Comparison of ENCODE assay signal across 15 mouse cellular contexts in the genomic region with DNA sequence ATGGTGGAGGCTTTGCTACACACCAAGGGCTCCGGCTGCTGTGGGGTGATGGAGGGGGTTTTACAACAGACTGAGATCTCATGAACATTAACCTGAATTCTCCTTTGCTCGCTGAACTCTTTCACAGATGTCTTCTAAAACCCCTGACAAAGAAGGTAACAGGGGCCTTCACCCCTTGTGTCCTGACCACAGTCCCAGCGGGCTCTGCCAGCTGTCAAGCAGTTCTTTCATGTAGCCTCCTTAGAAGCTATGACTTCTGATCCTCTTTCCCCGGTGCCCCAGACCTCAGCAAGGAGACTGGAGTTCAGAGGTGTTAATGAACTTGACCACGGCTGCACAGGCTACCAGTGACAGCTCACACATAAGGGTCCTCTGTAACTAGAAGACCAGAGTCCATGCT.
"Had no signal": no experiment of that assay in that cellular context is flagged by ENCODE, and none has a peak within 500 bp of the region (broad histone marks: within the 10 kb centered on the region; RNA-seq: fewer than 3 reads in every experiment).

No protein-coding gene starts in this region.

- H3K27ac ChIP-seq: neural tube, embryonic 12.5 days; neural tube, embryonic 13.5 days; neural tube, embryonic 15.5 days; stomach, embryonic 15.5 days; stomach, postnatal 0 days had no signal

- H3K36me3 ChIP-seq: neural tube, embryonic 12.5 days; neural tube, embryonic 13.5 days; neural tube, embryonic 15.5 days had no signal

- H3K4me3 ChIP-seq: neural tube, embryonic 12.5 days; neural tube, embryonic 13.5 days; neural tube, embryonic 15.5 days; stomach, embryonic 15.5 days had no signal

- H3K4me2 ChIP-seq: neural tube, embryonic 12.5 days; neural tube, embryonic 13.5 days; neural tube, embryonic 15.5 days; stomach, embryonic 15.5 days had no signal

- H3K9me3 ChIP-seq: neural tube, embryonic 12.5 days; neural tube, embryonic 15.5 days; stomach, embryonic 15.5 days had no signal

- H3K4me1 ChIP-seq: stomach, embryonic 15.5 days had no signal

- H3K9ac ChIP-seq: neural tube, embryonic 12.5 days; neural tube, embryonic 13.5 days; neural tube, embryonic 15.5 days; stomach, embryonic 15.5 days had no signal

- DNase-seq: retina, postnatal 1 day; right cerebral cortex, adult 18-20 months; right cerebral cortex, postnatal 14 days; right cerebral cortex, postnatal 25 days; right cerebral cortex, postnatal 4 days; spleen, adult 18-20 months; thymus, adult 18-20 months; thymus, adult 2 months; thymus, postnatal 14 days; thymus, postnatal 25 days had no signal

- H3K27me3 ChIP-seq: neural tube, embryonic 12.5 days; neural tube, embryonic 13.5 days; neural tube, embryonic 15.5 days; stomach, embryonic 15.5 days had no signal
